Mouse (Mus musculus) spleen, embryonic (tissue): ENCODE data around the gene Atp8b4.

Experiments used
- CTCF ChIA-PET: fragments of 350-600 bp; sonication (Branson Sonifier 250); formaldehyde crosslinking; loops from one replicate; lab custom pipeline; 2022; lab: Charles Lee

Atp8b4 gene

DNA sequence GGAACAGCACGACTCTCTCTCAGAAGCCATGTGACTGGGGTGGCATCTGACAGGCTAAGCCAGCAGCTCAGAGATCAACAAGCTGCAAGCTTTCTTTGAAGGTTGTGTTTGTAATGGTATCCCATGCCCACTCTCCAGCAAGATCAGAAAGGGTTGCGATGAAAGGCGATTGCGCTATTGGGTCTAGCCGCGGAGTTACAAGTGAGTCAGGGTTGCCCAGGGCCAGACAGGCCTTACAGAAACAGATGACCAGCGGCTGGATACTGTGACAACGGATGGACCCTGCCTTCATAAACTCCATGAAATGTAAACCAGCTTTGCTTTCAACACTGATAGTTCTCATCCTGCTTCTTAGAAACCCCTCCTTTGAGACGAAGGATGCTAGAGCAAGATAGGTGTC is 66.2 kb downstream of the Atp8b4 start:
- CTCF ChIA-PET = no interaction called here

DNA sequence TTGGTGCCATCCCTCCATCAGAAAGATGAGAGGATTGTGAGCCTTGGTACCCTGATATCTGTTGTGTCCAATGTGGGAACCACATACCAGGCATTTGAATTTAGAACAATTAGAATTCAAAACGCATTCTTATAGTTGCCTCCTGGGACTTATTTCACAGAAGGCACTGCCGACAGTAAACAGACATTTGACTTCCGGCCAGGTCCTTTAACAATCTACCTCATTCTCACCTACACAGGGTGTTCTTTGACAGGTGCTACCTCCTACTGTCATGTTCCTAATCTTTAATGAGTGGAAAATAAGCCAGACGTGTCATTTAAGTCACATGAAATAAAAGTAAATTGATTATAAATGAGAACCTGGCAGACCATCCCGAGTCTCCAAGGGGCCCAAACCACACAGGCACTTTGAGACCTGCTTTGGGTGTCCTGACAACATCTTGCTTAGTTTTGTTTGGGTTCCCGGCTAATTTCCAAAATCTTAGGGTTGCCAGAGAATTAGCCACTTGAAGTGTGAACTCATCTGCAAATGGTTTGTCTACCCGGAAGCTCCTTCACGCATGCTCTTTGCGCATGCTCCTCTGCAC is 67.9 kb downstream of the Atp8b4 start:
- CTCF ChIA-PET = no interaction called here

DNA sequence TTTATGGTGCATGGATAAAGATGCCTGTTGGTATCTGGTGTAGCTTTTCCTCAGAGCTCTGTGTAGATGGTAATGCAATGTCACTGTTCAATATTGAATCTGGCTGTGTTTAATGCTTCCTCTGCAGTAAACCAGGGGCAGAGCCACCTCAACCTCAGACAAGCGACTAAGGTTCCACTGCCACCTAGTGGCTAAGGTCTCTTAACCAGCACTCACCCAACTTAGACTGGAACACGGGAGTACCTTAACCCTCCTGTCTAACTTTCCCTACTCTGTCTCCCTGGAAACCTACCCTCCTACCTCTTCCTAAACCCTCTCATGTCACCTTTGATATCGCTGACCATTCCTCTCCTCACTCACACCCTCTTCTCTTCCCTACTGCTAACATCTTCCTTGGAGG is 71.2 kb downstream of the Atp8b4 start:
- CTCF ChIA-PET = interaction anchor here (0.9 kb wide), 1 partner anchor 71 kb away, joined by 3 read pairs; the partner anchor contains the start of gene Atp8b4

DNA sequence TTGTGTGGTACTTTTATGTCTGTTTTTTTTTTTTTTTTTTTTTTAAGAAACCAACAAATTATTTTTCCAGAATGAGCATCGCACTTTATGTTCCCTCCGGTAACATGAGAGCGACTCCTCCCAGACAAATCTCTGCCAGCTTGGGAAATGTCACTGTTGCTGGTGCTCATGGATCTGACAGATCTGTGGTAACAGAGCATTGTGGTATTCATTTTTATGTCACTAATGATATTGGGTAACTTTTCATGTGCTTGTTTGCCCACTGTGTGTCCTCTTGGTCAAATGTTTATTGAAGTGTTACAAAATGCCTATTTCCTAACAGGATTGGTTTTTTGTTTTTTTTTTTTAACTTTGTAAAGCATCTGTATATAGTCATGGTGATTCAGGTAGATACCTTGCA is 75.3 kb downstream of the Atp8b4 start:
- CTCF ChIA-PET = interaction anchor here (0.6 kb wide), 1 partner anchor 219 kb away, joined by 7 read pairs; no protein-coding TSS in a partner anchor

DNA sequence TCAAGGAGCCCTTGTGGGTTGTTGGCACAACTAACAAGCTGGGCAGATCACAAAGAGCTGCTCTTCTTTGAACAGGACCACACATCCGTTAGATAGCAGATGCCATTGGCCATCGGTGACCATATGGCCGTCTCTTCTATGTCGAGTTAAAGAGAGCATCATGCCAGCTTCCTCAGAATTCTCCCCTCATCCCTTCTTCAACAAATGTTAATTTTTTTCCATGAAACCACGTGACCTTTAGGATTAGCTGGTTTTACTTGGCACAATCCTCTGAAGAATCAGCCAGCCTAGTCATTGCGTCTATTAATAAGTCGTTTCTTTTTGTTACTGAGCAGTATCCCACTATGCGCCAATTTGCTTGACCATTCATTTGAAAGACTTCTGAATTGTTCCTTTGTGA is 75.8 kb downstream of the Atp8b4 start:
- CTCF ChIA-PET = no interaction called here

DNA sequence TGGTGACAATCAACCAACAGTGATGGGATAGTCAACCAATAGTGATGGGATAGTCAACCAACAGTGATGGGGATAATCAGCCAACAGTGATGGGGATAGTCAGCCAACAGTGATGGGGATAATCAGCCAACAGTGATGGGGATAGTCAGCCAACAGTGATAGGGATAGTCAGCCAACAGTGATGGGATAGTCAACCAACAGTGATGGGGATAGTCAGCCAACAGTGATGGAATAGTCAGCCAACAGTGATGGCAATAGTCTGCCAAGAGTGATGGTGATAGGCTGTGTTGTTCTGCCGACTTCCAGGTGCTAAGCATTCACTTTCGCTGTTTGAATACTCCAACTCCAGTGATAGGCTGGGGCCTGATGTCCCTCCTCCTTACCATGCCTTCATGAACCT is 79.6 kb downstream of the Atp8b4 start:
- CTCF ChIA-PET = no interaction called here

DNA sequence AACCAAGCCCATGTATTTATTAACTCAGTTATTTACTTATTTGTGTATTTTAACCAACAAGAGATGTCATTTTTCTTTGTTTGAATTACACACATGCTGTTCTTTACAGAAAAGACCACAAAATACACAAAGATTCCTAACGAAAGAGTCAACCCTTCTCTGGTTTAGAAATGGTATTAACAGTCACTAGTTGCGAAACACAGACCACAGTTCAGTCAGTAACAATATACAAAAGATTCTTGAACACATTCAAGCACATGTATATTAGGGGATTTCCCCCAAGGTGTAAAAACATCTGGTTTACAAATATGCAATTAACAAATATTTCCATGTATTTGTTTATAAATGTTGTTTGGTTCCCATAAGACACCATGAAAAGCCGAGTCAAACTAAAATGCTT is 81.6 kb downstream of the Atp8b4 start:
- CTCF ChIA-PET = no interaction called here

DNA sequence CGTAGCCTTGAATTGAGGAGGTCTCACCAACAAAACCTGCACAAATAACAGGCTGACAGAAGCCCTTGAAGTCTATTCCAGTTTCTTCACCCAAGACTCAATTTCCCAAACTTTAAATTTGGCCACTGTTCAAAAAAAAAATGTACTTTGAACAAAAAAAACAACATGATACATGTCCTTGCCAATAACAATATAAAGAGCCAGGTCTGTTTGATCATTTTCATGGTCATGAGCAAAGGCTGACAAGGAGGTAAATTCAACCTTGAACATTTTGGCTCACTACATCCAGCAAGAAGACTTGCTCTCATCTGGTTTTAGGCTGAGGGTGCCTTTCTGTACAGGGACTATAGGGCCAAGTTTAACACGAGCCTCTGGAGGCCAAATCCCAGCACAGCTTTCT is 83.7 kb downstream of the Atp8b4 start:
- CTCF ChIA-PET = no interaction called here

DNA sequence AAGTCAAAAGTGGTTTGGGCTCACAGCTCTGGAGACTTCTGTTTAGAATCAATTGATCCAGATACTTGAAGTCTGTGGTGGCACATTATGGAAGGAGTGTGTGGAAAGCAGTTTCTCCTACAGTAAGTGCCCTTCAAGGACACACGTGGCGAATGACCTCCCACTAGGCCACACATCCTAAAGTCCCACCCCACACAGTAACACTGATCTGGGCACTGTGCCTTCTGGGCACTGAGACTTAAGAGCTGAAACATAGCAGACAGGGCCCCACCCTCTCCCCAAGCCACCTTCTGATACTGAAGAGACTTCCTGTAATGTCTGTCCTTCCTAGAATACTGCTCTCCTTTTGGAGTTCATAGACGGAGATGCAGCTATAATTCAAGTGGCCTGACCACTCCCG is 84.5 kb downstream of the Atp8b4 start:
- CTCF ChIA-PET = no interaction called here

DNA sequence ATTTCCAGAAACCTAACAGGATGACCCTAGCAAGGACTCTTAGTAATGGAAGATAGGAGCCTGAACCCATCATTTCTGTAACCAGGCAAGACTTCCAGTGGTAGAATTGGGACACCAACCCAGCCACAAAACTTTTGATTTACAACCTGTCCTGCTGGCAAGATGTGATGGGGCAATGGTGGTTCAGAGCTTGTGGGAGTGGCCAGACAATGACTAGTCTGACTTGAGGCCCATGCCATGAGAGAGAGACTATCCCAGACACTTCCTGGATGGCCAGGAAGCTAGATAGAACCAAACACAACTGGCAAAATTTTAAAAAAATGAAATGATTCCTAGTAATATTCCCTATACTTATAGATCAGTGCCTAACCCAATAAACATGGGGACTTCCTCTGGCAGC is 87.7 kb downstream of the Atp8b4 start:
- CTCF ChIA-PET = no interaction called here

DNA sequence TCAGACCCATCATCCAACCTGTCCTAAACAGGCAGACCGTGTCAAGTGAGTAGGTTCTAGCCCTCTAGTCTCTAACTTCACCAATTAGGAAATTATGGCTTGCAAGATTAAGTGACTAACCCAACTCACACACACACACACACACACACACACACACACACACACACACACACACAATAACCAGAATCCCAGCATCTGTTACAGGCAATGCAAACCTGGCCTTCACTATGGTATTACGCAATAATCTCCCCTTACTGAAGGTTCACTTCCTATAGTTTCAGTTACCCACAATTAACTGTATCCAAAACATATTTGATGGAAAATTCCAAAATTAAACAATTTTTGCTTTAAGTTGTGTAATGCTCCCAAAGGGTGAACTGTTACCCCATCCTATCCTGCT is 101.0 kb downstream of the Atp8b4 start:
- CTCF ChIA-PET = no interaction called here

DNA sequence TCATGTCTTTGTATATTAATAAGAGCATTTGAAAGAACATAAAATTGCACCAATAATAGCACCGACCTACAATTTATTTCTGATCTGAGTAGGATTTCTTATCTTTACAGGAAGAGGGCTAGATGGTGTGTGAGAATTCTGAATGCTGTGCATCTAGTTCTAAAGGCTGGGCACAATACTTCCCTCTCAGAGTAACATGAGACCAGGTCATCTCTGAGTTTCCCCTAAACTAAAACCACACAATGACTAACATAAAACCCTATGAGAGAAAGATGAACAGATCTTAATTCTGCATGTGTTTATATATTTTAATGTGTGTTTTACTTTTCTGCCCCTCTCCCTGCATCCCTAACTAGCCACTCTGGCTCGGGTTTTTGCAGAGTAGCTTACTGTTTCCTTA is 101.5 kb downstream of the Atp8b4 start:
- CTCF ChIA-PET = no interaction called here

DNA sequence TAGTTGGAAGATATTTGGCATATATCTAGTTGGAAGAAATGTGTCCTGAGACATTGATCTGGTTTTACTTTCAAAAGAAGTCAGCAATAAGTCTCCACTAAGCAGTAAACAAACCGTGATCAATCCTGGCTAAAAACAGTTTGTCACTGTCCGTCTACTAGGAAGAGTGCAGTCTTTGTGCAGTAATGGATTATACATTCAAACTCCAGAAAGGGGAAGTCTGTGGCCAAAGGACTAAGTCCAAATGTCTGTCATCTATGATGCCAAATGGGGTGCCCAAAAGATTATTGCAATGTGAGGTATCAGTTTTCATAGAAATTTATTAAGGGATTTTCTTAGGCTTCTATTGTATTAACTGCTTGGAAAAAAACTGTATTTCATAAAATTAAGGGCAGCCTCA is 102.3 kb downstream of the Atp8b4 start:
- CTCF ChIA-PET = no interaction called here

DNA sequence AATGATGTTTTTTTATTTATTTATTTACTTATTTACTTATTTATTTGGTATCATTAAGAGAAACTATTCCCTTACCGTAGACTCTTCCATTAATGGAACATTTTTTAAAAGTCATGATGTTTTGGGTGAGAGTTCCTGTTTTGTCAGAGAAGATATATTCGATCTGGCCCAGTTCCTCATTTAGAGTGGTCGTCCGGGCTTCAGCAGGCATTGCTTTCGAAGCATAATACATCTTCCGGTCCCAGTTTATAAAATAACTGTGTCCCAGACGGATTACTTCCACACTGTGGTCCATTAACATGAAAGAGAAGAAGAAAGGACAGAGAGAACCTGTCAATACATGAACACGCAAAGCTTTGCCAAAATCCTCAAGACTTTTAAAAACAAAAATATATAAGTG is 103.0 kb downstream of the Atp8b4 start:
- CTCF ChIA-PET = no interaction called here

DNA sequence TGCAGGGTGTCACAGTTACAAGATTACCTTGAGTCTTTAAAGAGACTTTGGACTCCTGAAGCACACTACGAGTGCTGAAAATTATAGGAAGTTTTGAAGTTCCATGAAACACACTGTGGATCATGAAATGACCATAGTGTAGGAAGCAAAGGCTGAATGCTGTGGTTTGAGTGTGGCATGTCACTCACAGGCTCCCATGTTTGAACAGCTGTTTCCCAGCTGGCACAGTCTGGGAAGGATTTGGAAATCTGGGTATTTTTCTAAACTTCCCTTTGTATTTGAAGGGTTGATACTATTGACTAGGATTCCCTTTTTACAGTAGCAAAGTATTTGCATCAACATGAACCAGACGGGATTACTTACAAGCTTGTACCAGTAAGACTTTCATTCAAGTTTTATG is 105.5 kb downstream of the Atp8b4 start:
- CTCF ChIA-PET = no interaction called here

DNA sequence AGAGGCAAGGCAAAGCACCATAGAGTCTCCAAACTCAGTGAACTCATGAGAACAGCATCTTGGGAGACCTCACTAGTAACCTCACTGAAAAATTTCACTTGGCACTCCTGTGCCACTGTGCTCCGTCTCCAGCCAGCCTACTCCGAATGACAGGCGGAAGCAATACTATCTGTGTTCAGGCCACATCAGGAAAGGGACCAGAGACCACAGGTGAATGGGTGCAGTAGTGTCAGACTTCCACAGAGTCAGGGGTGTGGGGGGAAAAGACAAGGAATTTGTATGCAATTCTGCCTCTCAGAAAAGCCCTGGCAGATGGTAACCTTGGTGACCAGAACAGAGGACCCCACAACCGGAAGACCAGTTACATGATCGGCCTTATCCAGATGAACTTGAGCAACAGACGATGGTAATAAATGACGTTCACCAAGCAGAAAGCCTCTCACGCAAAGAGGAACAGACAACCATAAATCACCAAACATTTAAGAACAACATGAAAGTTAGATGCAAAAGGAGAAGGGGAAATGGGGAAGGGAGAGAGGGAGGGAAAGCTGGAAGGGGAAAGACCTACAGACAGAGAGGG is 112.9 kb downstream of the Atp8b4 start:
- CTCF ChIA-PET = no interaction called here

DNA sequence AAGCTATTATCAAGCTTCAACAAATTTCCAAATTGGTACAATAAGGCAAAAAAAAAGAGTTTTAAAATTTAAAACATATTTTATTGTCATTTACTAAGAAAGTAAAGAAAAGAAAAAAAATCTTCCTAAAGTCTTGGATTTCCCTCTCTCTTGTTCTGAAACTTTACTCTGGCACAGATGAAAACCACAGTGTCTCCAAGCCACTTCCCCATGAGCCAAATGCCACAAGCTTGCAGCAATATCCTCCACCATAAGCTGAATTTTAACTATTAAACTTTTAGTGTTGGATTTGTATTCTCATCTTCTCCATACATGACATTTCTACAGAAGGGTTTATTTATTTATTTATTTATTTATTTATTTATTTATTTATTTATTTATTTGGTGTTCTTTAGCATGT is 114.4 kb downstream of the Atp8b4 start:
- CTCF ChIA-PET = interaction anchor here (0.5 kb wide), 1 partner anchor 102 kb away, joined by 3 read pairs; no protein-coding TSS in a partner anchor

DNA sequence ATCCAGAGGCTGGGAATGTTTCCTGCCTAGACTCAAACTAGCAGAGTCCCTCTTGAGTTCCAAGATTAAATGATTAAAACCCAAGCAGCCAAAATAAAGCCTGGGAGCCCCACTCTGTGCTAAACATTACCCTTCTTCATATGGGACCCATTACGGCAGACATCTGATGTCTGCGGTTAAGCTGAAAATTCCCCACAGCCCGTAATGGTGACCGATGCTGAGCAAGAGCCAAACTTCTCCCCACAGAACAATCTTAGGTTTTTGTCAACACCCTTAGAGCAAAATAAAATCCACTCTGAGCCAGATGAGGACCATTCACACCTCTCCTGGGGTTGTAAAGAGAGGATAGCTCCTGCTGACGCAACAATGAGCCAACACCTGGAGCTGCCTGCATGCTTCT is 120.2 kb downstream of the Atp8b4 start:
- CTCF ChIA-PET = no interaction called here

DNA sequence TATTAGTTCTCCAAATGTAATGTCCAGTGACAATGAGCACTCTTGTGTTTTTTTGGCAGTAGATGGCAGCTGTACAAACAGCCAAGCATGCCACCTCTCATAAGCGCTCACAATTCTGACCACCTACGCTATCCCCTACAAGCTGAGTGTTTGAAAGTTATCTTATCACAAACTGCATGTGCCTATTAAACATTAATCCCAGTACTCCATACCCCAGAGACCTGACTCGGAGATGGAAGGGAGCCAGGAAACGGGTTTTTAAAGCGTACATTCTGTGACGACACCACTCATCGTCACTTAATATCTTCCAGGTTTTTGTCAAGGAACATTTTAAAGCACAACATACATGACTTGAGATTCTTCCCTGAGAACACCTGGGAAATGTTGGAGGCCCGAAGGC is 128.8 kb downstream of the Atp8b4 start:
- CTCF ChIA-PET = no interaction called here

DNA sequence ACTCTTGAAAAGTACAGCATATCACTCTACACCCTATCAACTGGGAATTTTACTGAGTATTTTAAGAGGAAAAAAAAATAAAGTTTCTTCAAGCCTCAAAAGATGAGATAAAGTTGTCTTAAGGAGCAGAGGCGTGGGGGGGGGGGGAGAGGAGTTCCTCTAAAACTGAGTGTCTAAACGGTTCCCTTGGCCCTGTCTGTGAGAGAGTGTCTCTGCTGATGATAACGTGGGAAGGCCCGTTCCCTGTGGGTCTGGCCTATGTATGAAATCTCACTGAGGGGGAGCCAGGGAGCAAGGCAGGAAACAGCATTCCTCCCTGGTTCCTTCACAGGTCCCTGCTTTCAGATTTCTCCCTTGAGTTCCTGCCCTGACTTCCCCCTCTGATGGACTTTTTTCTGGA is 130.7 kb downstream of the Atp8b4 start:
- CTCF ChIA-PET = interaction anchor here (0.6 to 0.9 kb wide), 2 partner anchors 49 to 518 kb away, joined by 3 to 5 read pairs; no protein-coding TSS in a partner anchor

DNA sequence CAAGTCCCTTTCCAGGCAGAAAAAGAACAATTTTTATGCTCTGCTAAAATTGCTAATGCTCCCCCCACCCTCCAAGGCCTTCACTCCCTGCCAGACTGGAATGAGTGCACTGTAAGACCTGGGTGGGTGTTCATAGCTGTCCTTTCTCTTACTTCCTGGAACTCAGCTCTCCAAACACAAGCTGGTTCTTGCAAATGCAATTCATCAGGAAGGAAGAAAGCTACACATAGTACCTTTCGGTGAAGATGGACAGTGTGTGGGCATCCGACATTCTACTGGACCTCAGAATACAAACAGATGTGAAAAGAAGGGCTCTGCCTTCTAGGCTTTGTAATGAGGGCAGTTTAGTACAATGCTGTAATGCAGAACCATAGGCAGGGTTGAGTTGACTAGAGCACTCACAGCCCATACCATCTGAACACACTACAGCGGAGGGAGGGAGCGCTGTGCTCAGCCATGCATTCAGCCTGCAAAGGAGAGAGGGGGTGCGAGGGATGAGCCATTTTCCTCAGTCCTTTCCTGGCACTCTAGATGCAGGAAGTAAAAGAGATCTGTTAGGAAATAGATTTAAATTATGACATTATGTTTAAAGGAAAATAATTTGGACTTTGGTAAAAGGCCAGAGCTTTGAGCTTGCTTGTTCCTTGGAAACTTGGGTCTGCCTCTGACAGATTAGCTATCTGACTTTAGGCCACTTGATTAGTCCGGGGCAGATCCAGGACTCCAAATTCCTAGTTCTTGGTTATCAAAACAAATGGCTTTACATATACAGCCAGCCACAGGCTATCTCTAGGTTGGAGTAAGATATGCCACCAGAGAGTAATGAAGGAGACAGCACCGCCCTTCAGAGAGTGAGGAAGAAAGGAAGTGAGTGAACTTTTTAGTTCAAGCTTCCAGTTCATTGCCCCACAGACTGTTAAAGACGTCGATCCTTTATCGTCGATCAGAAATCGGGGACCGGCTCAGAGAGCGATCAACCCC is 136.4 kb downstream of the Atp8b4 start:
- CTCF ChIA-PET = no interaction called here

DNA sequence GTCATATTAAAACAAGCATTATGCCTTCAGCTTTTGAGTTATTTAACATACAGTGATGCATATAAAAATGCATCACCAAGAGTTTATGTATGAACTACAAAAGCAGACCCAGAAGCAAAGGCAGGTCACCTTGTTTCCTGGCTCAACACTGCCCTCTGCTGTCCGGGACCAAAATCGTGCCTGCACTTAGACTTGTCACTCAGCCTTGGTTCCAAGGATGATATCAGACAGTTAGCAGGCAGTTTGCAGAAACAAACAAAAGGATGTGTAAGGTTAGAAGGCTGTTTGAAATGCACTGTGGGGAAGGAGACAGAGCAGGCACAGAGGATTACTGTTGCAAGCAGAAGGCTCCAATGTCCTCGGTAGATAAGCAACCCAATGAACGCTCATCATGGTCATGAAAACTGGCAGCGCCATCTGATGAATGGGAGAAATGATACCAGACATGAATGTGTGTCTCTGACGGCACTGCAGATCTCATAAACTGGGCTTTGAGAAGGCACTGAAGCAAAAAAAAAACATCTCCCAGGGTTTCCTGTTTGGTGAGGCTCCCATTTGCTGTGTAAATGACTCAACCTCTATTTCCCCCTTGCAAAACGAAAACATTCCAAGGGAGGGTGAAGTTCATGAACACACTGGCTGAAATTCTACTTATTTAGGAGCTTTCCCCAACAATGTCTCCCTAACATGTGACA is 137.3 kb downstream of the Atp8b4 start:
- CTCF ChIA-PET = no interaction called here
